Mouse (Mus musculus) mouse trophoblast stem cell (cell line): ENCODE measurements around the gene Ddb1.
"Not testable (repeated sequence)": the region's sequence is repeated elsewhere in the genome, so short reads cannot be mapped to it uniquely, and the experiment has no call there.

Source experiments
- in situ Hi-C, 2 experiments: fragments of 300-500 bp; cut with MseI, MboI; formaldehyde crosslinking; loops; 2 replicates in 1 of 2; 3 replicates in 1 of 2; pipeline ENCODE4 v1.15.1; 2025

Gene Ddb1

GRCm38 (mm10) chr19:10605293-10605900, at the start of gene Ddb1, which contains the start of gene Tkfc:
Gene Ddb1 (plus strand): TSS chr19:10605327.
Gene Tkfc (minus strand): TSS chr19:10605654.
- in situ Hi-C loops, result no loop called here

GRCm38 (mm10) chr19:10555624-10556510, 49.3 kb upstream of the Ddb1 start, which contains the start of gene Tmem216:
Gene Tmem216 (minus strand): TSS chr19:10556238.
- in situ Hi-C loops, result no loop called here

- in situ Hi-C loops, result no loop called here
Observed at GRCm38 (mm10) chr19:10557001-10557400, 48.1 kb upstream of the Ddb1 start.

- in situ Hi-C loops, result no loop called here
Observed at GRCm38 (mm10) chr19:10557430-10557829, 47.7 kb upstream of the Ddb1 start.

GRCm38 (mm10) chr19:10557837-10558375, 47.2 kb upstream of the Ddb1 start:
- in situ Hi-C loops, result not testable (repeated sequence)

- in situ Hi-C loops, result loop anchor here (5.0 kb wide), 1 partner anchor 42 kb away; no protein-coding TSS in a partner anchor
Observed at GRCm38 (mm10) chr19:10560108-10560507, 45.0 kb upstream of the Ddb1 start.

GRCm38 (mm10) chr19:10561558-10562314, 43.4 kb upstream of the Ddb1 start:
- in situ Hi-C loops, result loop anchor here (5.0 kb wide), 1 partner anchor 41 kb away; no protein-coding TSS in a partner anchor

GRCm38 (mm10) chr19:10562351-10562750, 42.8 kb upstream of the Ddb1 start:
- in situ Hi-C loops, result loop anchor here (5.0 kb wide), 1 partner anchor 40 kb away; no protein-coding TSS in a partner anchor

- in situ Hi-C loops, result loop anchor here (5.0 kb wide), 1 partner anchor 38 kb away; no protein-coding TSS in a partner anchor
Observed at GRCm38 (mm10) chr19:10564278-10564677, 40.8 kb upstream of the Ddb1 start.

GRCm38 (mm10) chr19:10565217-10565616, 39.9 kb upstream of the Ddb1 start:
- in situ Hi-C loops, result no loop called here

GRCm38 (mm10) chr19:10569627-10570026, 35.5 kb upstream of the Ddb1 start:
- in situ Hi-C loops, result no loop called here

GRCm38 (mm10) chr19:10576690-10577561, 28.2 kb upstream of the Ddb1 start, which contains the start of the genes Cyb561a3 and Tmem138:
Gene Cyb561a3 (plus strand): TSS chr19:10577172.
Gene Tmem138 (minus strand): TSS chr19:10577362.
- in situ Hi-C loops, result no loop called here

- in situ Hi-C loops, result no loop called here
Observed at GRCm38 (mm10) chr19:10580102-10580501, 25.0 kb upstream of the Ddb1 start.

- in situ Hi-C loops, result no loop called here
Observed at GRCm38 (mm10) chr19:10580761-10581160, 24.4 kb upstream of the Ddb1 start.

- in situ Hi-C loops, result no loop called here
Observed at GRCm38 (mm10) chr19:10581984-10582383, 23.1 kb upstream of the Ddb1 start.

- in situ Hi-C loops, result no loop called here
Observed at GRCm38 (mm10) chr19:10583550-10584146, 21.5 kb upstream of the Ddb1 start.

GRCm38 (mm10) chr19:10585112-10585511, 20.0 kb upstream of the Ddb1 start:
- in situ Hi-C loops, result no loop called here

GRCm38 (mm10) chr19:10587231-10587630, 17.9 kb upstream of the Ddb1 start:
- in situ Hi-C loops, result no loop called here

- in situ Hi-C loops, result no loop called here
Observed at GRCm38 (mm10) chr19:10589127-10589857, 15.8 kb upstream of the Ddb1 start.
